Mouse (Mus musculus) heart, embryonic 12.5 days (tissue): ENCODE measurements at regions not wholly inside any gene's neighbourhood (a gene's known extent, or its start where the extent isn't known, plus 50 kb on each side); places are given as distances from the start of the nearest gene placed in this dataset.
"Not testable (repeated sequence)": the region's sequence is repeated elsewhere in the genome, so short reads cannot be mapped to it uniquely, and the experiment has no call there.

Experiments
- ATAC-seq: fragments of 200-750 bp; cut with Nextera tagmentation; 2 replicates; pipeline ENCODE4 v1.8.0; 2017; ENCODE audit warnings: moderate TSS enrichment, moderate library complexity; ENCODE audit not compliant: insufficient number of reproducible peaks, low FRiP score
- H3K27ac ChIP-seq: fragments of 300-500 bp; sonication (generic); 2 replicates; pipeline ENCODE4 v1.5.1; 2016; ENCODE audit warnings: mild to moderate bottlenecking, moderate library complexity; ENCODE audit not compliant: poor library complexity, severe bottlenecking
- H3K27me3 ChIP-seq: fragments of 300-500 bp; sonication (generic); replicated peaks from 2 replicates; pipeline ENCODE4 v1.6.1; 2016; ENCODE audit warnings: mild to moderate bottlenecking, moderate library complexity
- H3K36me3 ChIP-seq: fragments of 300-500 bp; sonication (generic); 2 replicates; pipeline ENCODE4 v1.6.1; 2016; ENCODE audit warnings: mild to moderate bottlenecking, moderate library complexity
- H3K4me1 ChIP-seq: fragments of 300-500 bp; sonication (generic); replicated peaks from 2 replicates; pipeline ENCODE4 v1.6.1; 2016; ENCODE audit warnings: mild to moderate bottlenecking
- H3K4me2 ChIP-seq: fragments of 300-500 bp; sonication (generic); 2 replicates; pipeline ENCODE4 v1.6.1; 2016; ENCODE audit warnings: mild to moderate bottlenecking, moderate library complexity
- H3K4me3 ChIP-seq: fragments of 300-500 bp; sonication (generic); 2 replicates; pipeline ENCODE4 v1.5.1; 2016; ENCODE audit warnings: mild to moderate bottlenecking
- H3K9ac ChIP-seq: fragments of 300-500 bp; sonication (generic); 2 replicates; pipeline ENCODE4 v1.6.1; 2016; ENCODE audit warnings: mild to moderate bottlenecking, moderate library complexity
- H3K9me3 ChIP-seq: fragments of 300-500 bp; sonication (generic); replicated peaks from 2 replicates; pipeline ENCODE4 v1.6.1; 2016; ENCODE audit warnings: mild to moderate bottlenecking, moderate library complexity
- whole genome bisulfite sequencing: fragments of 180-500 bp; shearing (Covaris S2); methylation state at CpG from one replicate; pipeline ENCODE4 v1.1.7; 2016; 5-methylcytosine and 5-hydroxymethylcytosine counted together

DNA sequence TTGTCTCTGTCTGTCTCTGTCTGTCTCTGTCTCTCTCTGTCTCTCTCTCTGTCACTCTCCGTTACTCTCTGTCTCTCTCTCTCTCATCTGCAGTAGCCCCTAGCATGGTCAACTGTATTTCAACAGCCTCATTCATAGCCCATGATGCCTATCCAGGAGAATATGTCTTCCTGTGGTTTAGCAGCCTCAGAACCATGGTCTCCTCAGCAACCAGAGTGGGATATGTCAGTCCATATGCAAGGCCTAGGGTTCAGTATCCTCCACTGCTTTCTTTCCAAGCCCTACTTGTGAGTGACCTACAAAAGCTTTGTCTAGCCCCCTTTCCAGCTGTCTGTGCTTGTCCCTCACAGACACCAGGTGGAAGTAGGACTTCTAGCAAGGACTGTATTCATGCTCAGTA lies 65.1 kb upstream of the Prl2c3 start:
- 74% methylated on average over 1 of the region's 1 CpGs for WGBS
- H3K9ac ChIP-seq, H3K27ac ChIP-seq, H3K4me1 ChIP-seq, H3K4me3 ChIP-seq, H3K27me3 ChIP-seq, H3K4me2 ChIP-seq, H3K36me3 ChIP-seq: not testable (repeated sequence)
- H3K9me3 ChIP-seq = peaks cover 35% of the 10 kb centered on the region
- 0 out of 2 replicates have a peak, but pooled peaks have one; percentile 26 for ATAC-seq

DNA sequence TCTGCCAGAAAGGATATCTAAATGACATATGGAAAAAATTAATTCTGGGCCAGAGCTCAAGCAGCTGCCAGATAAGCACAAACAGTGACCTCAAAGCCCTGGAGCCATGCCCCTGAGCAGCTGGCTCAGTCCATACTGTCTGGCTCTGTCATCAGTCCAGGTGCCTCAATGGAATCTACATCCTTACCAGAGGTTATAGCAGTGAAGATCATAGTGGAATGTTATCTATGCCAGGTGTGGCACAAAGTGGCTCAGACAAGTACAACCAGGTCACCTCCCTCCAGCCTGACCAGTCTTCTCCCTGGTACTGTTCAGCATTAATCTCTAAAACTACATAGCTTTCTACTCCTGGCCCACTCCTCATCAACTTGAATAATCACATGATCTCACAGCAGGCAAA lies 64.4 kb upstream of the Prl2c3 start:
- Histone ChIP-seq H3K27ac (no peak overlapping the region), H3K9ac (no peak overlapping the region), H3K4me2 (no peak overlapping the region), H3K27me3 (no peaks in the 10 kb centered on the region), H3K4me3 (no peak overlapping the region), H3K36me3 (no peaks in the 10 kb centered on the region), H3K9me3 (peaks cover 42% of the 10 kb centered on the region), H3K4me1 (no peaks in the 10 kb centered on the region)
- peak; percentile 58 for ATAC-seq

- H3K4me3 ChIP-seq, ATAC-seq: not testable (repeated sequence)
Measured at GRCm38 (mm10) chr13:12863542-12863941, 63.7 kb upstream of the Prl2c3 start.

DNA sequence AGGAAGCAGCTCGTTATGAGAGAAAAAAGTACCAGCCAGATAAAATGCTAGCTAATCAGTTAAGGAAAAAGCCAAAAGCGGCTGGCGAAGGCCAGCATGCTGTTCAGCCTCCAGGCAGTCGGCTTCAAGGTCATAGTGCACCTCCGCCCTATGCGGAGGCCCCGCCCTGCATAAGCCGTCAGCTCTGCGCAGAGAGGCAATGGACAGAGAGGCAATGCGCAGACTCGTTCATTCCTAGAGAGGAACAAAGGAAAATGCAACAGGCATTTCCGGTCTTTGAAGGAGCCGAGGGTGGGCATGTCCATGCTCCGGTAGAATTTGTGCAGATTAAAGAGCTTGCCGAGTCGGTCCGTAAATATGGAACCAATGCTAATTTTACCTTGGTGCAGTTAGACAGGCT lies 61.1 kb upstream of the Prl2c3 start:
- H3K36me3 ChIP-seq, H3K27ac ChIP-seq, H3K4me3 ChIP-seq, H3K27me3 ChIP-seq, H3K4me2 ChIP-seq, H3K9ac ChIP-seq, H3K4me1 ChIP-seq, ATAC-seq: not testable (repeated sequence)
- 91% methylated on average over 16 of the region's 17 CpGs for WGBS
- peaks cover 51% of the 10 kb centered on the region for H3K9me3 ChIP-seq

More at GRCm38 (mm10) chr13:12863542-12863941, 63.7 kb upstream of the Prl2c3 start:
- not testable (repeated sequence) for H3K4me1 ChIP-seq, H3K9ac ChIP-seq, H3K36me3 ChIP-seq, H3K4me2 ChIP-seq, H3K27ac ChIP-seq, H3K27me3 ChIP-seq
- WGBS = 80% methylated on average over 7 of the region's 7 CpGs
- H3K9me3 ChIP-seq = peaks cover 46% of the 10 kb centered on the region

DNA sequence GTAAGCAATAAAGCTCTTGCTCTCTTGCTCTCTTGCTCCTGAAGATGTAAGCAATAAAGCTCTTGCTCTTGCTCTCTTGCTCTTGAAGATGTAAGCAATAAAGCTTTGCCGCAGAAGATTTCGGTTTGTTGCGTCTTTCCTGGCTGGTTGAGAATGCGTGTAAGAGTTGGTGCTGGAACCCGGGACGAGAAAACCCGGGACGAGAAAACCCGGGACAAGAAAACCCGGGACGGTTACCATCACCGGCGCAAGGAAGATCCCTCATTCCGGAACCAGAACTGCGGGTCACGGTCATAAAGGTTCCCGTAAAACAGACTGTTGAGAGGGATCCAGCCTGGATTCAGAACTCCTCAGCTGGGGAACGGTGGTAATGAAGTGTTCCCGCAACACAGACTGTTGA lies 60.1 kb upstream of the Prl2c3 start:
- not testable (repeated sequence) for H3K4me2 ChIP-seq, H3K4me3 ChIP-seq

More for the DNA sequence above, 60.1 kb upstream of the Prl2c3 start:
- not testable (repeated sequence) for H3K27me3 ChIP-seq, H3K4me1 ChIP-seq, ATAC-seq, H3K9ac ChIP-seq, H3K36me3 ChIP-seq, H3K27ac ChIP-seq
- 92% methylated on average over 19 of the region's 19 CpGs for WGBS
- peaks cover 44% of the 10 kb centered on the region for H3K9me3 ChIP-seq
